Mouse (Mus musculus) ES-E14 (cell line): ENCODE measurements at regions not wholly inside any gene's neighbourhood (a gene's known extent, or its start where the extent isn't known, plus 50 kb on each side); places are given as distances from the start of the nearest gene placed in this dataset.

Experiments used
- HCFC1 ChIP-seq: IDR thresholded peaks from 2 replicates; pipeline ENCODE4 v1.6.1; 2012; ENCODE audit warnings: low read length, inconsistent platforms, borderline replicate concordance; ENCODE audit not compliant: insufficient read depth
- ZC3H11A ChIP-seq: IDR thresholded peaks from 2 replicates; pipeline ENCODE4 v1.6.1; 2012; ENCODE audit warnings: low read depth, mild to moderate bottlenecking, inconsistent platforms, low read length, borderline replicate concordance

DNA sequence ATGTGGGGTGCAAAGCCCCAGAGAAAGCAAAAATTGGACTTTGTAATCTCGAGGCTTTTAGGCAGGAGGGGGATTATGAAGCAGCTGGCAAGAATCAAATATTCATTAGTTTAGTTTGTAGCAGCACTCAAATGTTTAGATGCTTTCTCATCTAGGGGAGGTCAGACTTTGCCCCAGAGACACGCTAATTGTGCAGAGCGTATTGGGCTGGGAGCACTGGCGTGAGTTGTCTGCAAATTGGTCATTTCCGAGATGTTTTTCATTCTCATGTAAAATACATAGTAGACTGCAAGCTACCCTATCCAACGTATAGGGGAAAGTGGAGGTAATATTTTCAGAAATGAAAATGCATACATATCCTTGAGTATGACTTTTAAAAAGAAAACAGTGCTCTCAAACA lies 139.2 kb upstream of the Palmd start:
- TF ChIP-seq HCFC1 (no peak), ZC3H11A (no peak)
